Mouse (Mus musculus) cerebellum, adult 11-12 months (tissue): ENCODE measurements around the gene Rpl32.

Experiments
- DNase-seq: peaks from one replicate; pipeline ENCODE4 v3.0.0; 2022

Rpl32 gene

GRCm38 (mm10) chr6:115761995-115762756, 46.4 kb downstream of the Rpl32 start, which contains the start of gene Tmem40:
Tmem40 (minus strand) TSS chr6:115762410.
- no peak for DNase-seq

- no peak for DNase-seq
Measured at GRCm38 (mm10) chr6:115760982-115761381, 47.6 kb downstream of the Rpl32 start.

GRCm38 (mm10) chr6:115760137-115760536, 48.4 kb downstream of the Rpl32 start:
- no peak for DNase-seq

- DNase-seq: no peak
Measured at GRCm38 (mm10) chr6:115759461-115759860, 49.1 kb downstream of the Rpl32 start.

- no peak for DNase-seq
Measured at GRCm38 (mm10) chr6:115758981-115759435, 49.5 kb downstream of the Rpl32 start.

GRCm38 (mm10) chr6:115755536-115755935, 53.0 kb downstream of the Rpl32 start:
- DNase-seq: no peak
